Mouse (Mus musculus) stomach, embryonic 16.5 days (tissue): Measurements from ENCODE around the gene Crhr1. TPM values are rescaled to one million over a fixed set of nuclear protein-coding genes. Genes with fewer than 3 reads are reported as not detected.

Source experiments
- polyA plus RNA-seq: library from polyadenylated mRNA; unstranded; fragments of >200 nt; fragmentation: Nextera tagmentation; extraction: Ambion mirVana; gene quantifications from 2 replicates; pipeline ENCODE4 v1.2.1, GENCODE M21; 2015

Gene Crhr1
- polyA plus RNA-seq, 1 experiment from 2014 or later, result 0.17 TPM

Other genes with a start within 250 kb of the Crhr1 start
- 46.2 and 47.3 TPM in 2 replicates for gene Nsf, start 178.8 kb upstream of the Crhr1 start, polyA plus RNA-seq
- gene Arf2, start 166.1 kb upstream of the Crhr1 start, polyA plus RNA-seq, result 56.8 and 59.8 TPM in 2 replicates
- not detected in 2 replicates for gene Sppl2c, start 53.5 kb downstream of the Crhr1 start, polyA plus RNA-seq
- 13.9 and 18.7 TPM in 2 replicates for gene Mapt, start 98.5 kb downstream of the Crhr1 start, polyA plus RNA-seq